Mouse (Mus musculus) liver, adult (tissue): Measurements from ENCODE around the gene Slc28a1.

Experiments used
- GATA4 ChIP-seq: IDR thresholded peaks from 2 replicates; pipeline ENCODE4 v1.6.1; 2014; ENCODE audit warnings: mild to moderate bottlenecking, low read length; ENCODE audit not compliant: insufficient replicate concordance

Gene Slc28a1

GRCm38 (mm10) chr7:81149759-81150158, 35.2 kb downstream of the Slc28a1 start:
- TF ChIP-seq GATA4: no peak

- TF ChIP-seq GATA4: no peak
Observed at GRCm38 (mm10) chr7:81151216-81151615, 36.6 kb downstream of the Slc28a1 start.

- no peak for TF ChIP-seq GATA4
Observed at GRCm38 (mm10) chr7:81152306-81152705, 37.7 kb downstream of the Slc28a1 start.

GRCm38 (mm10) chr7:81152826-81153225, 38.2 kb downstream of the Slc28a1 start:
- no peak for TF ChIP-seq GATA4

- no peak for TF ChIP-seq GATA4
Observed at GRCm38 (mm10) chr7:81153327-81153726, 38.7 kb downstream of the Slc28a1 start.

DNA sequence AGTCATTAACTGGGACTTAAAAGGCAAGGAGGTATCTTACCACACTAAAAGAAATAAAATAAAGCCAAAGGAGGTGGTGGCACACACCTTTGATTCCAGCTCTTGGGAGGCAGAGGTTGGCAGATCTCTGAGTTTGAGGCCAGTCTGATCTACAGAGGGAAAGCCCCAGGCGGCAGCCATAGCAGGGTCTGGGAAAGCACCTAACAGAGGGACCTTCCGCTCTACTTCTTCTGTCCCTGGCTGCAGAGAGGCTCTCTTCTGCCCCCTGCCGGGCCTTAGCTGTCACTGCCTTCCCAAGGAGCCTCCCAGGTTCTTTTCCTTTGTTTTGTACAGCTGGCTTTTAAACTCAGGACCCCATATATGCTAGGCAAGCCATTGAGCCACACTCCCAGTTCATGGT, 40.4 kb downstream of the Slc28a1 start:
- no peak for TF ChIP-seq GATA4

DNA sequence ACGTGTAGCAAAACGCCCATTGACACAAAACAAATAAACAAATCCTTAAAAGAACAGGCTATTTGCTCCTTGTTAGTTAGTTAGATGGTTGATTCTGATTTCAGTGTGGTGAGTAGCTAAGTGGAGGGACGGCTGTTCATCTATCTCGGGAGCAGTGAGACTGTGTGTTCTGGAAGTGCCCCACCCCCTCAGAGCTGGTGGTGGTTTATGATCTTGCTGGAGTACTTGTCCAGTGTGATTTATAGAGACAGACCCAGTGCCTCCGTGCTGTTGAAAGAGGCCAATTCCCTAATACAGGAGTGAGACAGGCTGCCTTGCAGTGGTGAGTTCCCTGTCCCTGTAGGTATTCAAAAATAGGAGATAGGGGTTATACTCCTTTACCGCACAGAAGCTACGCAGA, 44.3 kb downstream of the Slc28a1 start:
- TF ChIP-seq GATA4: no peak

- no peak for TF ChIP-seq GATA4
Observed at GRCm38 (mm10) chr7:81161666-81162065, 47.1 kb downstream of the Slc28a1 start.

DNA sequence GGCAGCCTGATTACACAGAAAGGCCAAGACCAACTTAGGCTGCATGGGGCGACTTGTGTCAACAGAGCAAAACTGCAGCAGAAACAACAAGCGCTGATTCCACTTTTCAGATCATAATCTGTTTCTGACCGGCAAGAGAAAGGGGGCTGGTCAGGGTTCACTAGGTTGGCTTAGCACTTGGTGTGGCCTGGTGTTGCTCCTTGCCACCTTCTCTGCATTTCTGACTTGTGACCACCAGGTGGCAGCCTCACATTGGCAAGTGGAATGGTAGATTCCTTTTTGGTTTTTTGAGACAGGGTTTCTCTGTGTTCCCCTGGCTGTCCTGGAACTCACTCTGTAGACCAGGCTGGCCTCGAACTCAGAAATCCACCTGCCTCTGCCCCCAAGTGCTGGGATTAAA, 47.7 kb downstream of the Slc28a1 start:
- no peak for TF ChIP-seq GATA4

DNA sequence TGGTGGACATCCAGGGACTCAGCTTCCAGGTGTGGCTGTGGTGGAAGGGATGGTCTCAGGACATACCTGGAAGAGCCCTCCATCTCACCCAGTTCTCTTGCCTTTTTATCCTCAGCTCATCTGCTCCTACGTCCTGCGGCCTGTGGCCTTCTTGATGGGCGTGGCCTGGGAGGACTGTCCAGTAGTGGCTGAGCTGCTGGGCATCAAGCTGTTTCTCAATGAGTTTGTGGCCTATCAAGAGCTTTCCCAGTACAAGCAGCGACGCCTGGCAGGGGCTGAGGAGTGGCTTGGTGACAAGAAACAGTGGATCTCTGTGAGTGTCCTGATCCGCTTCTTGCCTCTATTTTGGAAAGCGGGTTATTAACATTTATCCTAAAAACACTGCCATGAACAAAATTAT, 49.8 kb downstream of the Slc28a1 start:
- no peak for TF ChIP-seq GATA4

- no peak for TF ChIP-seq GATA4
Observed at GRCm38 (mm10) chr7:81167124-81167523, 52.5 kb downstream of the Slc28a1 start.

- no peak for TF ChIP-seq GATA4
Observed at GRCm38 (mm10) chr7:81169351-81169750, 54.8 kb downstream of the Slc28a1 start.

DNA sequence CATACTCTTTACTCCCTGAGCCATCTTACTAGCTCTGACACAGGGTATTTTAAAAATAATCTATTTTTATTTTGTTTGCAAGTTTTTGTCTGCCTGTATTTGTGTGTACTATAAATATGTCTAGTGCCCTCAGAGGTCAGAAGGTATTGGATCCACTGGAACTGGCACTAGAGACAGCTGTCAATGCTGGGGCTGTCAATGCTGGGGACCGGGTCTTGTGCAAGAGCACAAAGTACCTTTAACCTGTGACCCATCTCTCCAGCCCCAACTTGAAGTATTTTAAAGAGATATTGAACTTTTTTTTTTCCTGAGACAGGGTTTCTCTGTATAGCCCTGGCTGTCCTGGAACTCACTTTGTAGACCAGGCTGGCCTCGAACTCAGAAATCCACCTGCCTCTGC, 59.3 kb downstream of the Slc28a1 start:
- TF ChIP-seq GATA4: no peak

- TF ChIP-seq GATA4: peak; percentile 56; the same call in 1 of the 2 replicates
Observed at GRCm38 (mm10) chr7:81174654-81175053, 60.1 kb downstream of the Slc28a1 start.

- TF ChIP-seq GATA4: no peak
Observed at GRCm38 (mm10) chr7:81176187-81176769, 61.7 kb downstream of the Slc28a1 start.

GRCm38 (mm10) chr7:81179494-81179893, 64.9 kb downstream of the Slc28a1 start:
- TF ChIP-seq GATA4: no peak

GRCm38 (mm10) chr7:81182492-81183175, 68.0 kb downstream of the Slc28a1 start:
- TF ChIP-seq GATA4: no peak
